ENCODE assay signal across 8 mouse cellular contexts in genomic region chr7:35235308-35235707, GRCm38 (mm10). TPM values are rescaled to one million over a fixed set of nuclear protein-coding genes. Genes with fewer than 3 reads are reported as not detected.
DNase-seq lines count a peak whose midpoint lies in the region; ATAC-seq and TF ChIP-seq lines count a peak whose summit lies in the region.

No protein-coding gene starts in this region.

- no peaks in the 10 kb centered on the region for H3K36me3 ChIP-seq in embryonic facial prominence, embryonic 11.5 days (replicated peaks; ENCODE audit: control insufficient read depth, insufficient read depth, low read depth, low read length)
- no peaks in the 10 kb centered on the region for H3K36me3 ChIP-seq in heart, embryonic 14.5 days (ENCODE audit: control insufficient read depth, insufficient read depth, low read length)
- H3K36me3 ChIP-seq in kidney, postnatal 0 days (ENCODE audit: insufficient read depth, low read length), result no peaks in the 10 kb centered on the region

- 0 out of 2 replicates have a peak overlapping the region, but pooled peaks have one; percentile 14 for H3K9ac ChIP-seq in embryonic facial prominence, embryonic 11.5 days (replicated peaks; ENCODE audit: low read length)
- H3K9ac ChIP-seq in heart, embryonic 14.5 days (ENCODE audit: low read length), result peak overlapping the region; percentile 59
- 0 out of 2 replicates have a peak overlapping the region, but pooled peaks have one; percentile 68 for H3K9ac ChIP-seq in kidney, postnatal 0 days (ENCODE audit: low read depth, low read length)

- H3K9me3 ChIP-seq in embryonic facial prominence, embryonic 11.5 days (replicated peaks; ENCODE audit: control insufficient read depth, low read length), result no peaks in the 10 kb centered on the region
- peaks cover 10% of the 10 kb centered on the region for H3K9me3 ChIP-seq in heart, embryonic 14.5 days (ENCODE audit: control insufficient read depth, low read length)
- no peaks in the 10 kb centered on the region for H3K9me3 ChIP-seq in kidney, postnatal 0 days (replicated peaks; ENCODE audit: low read length)

- WGBS in embryonic facial prominence, embryonic 11.5 days, result 23% methylated on average over 9 of the region's 9 CpGs
- 16% methylated on average over 9 of the region's 9 CpGs for WGBS in heart, embryonic 14.5 days
- WGBS in kidney, postnatal 0 days, result 19% methylated on average over 9 of the region's 9 CpGs

- peak; percentile 58; the same call in 1 of the 2 replicates for ATAC-seq in embryonic facial prominence, embryonic 11.5 days (replicated peaks; ENCODE audit: insufficient number of reproducible peaks, low FRiP score, low TSS enrichment, low read depth)
- ATAC-seq in heart, embryonic 14.5 days (ENCODE audit: insufficient number of reproducible peaks, insufficient read depth, low FRiP score, low read depth), result peak; percentile 40; the same call in 1 of the 2 replicates
- ATAC-seq in kidney, postnatal 0 days (replicated peaks; ENCODE audit: low FRiP score, low read depth), result peak; percentile 76

- TF ChIP-seq CTCF in kidney, postnatal 0 days (IDR thresholded peaks at IDR 0.05; ENCODE audit: low read depth), result no peak

- H3K4me1 ChIP-seq in embryonic facial prominence, embryonic 11.5 days (ENCODE audit: control insufficient read depth, insufficient read depth, low read length), result no peaks in the 10 kb centered on the region
- H3K4me1 ChIP-seq in heart, embryonic 14.5 days (ENCODE audit: control insufficient read depth in 2 of 2, insufficient read depth in 2 of 2, low read length in 2 of 2), result peaks cover 0 to 4% of the 10 kb centered on the region in 2 experiments; a peak in 1 of 4 replicates
- no peaks in the 10 kb centered on the region for H3K4me1 ChIP-seq in kidney, postnatal 0 days (replicated peaks; ENCODE audit: insufficient read depth, low read length)

- peak overlapping the region; percentile 80; the same call in 1 of the 2 replicates for H3K27ac ChIP-seq in embryonic facial prominence, embryonic 11.5 days (replicated peaks; ENCODE audit: low read depth, low read length)
- peak overlapping the region; percentile 42 to 93 for H3K27ac ChIP-seq in heart, embryonic 14.5 days (replicated peaks in 1 of 2; ENCODE audit: control insufficient read depth in 1 of 2, insufficient read depth in 1 of 2, low read depth in 2 of 2, low read length in 2 of 2)
- 0 out of 2 replicates have a peak overlapping the region, but pooled peaks have one; percentile 62 for H3K27ac ChIP-seq in kidney, postnatal 0 days

- DNase-seq in CD4-positive, CD25-positive, alpha-beta regulatory T cell, adult 2 months (ENCODE audit: low read depth, low spot score), result peak; percentile 89
- peak; percentile 62 for DNase-seq in adrenal gland, postnatal 10 days
- peak; percentile 79 for DNase-seq in embryonic facial prominence, embryonic 11.5 days (ENCODE audit: low spot score)
- peak; percentile 81 for DNase-seq in kidney, postnatal 0 days (ENCODE audit: low spot score)
- DNase-seq in liver, result peak; percentile 61
- peak; percentile 86 for DNase-seq in naive thymus-derived CD4-positive, alpha-beta T cell, adult 2 months (ENCODE audit: low read depth)
- DNase-seq in testis, postnatal 14 days (ENCODE audit: low spot score), result peak; percentile 49

- peak overlapping the region; percentile 39 for H3K4me2 ChIP-seq in embryonic facial prominence, embryonic 11.5 days (ENCODE audit: low read depth, low read length)
- H3K4me2 ChIP-seq in heart, embryonic 14.5 days (ENCODE audit: low read length), result peak overlapping the region; percentile 70
- H3K4me2 ChIP-seq in kidney, postnatal 0 days (ENCODE audit: low read length), result peak overlapping the region; percentile 52

- H3K4me3 ChIP-seq in embryonic facial prominence, embryonic 11.5 days (ENCODE audit: low read depth, low read length), result peak overlapping the region; percentile 58
- H3K4me3 ChIP-seq in heart, embryonic 14.5 days (ENCODE audit: control insufficient read depth in 1 of 2, insufficient read depth in 1 of 2, low read depth in 1 of 2, low read length in 2 of 2), result peak overlapping the region; percentile 59 to 68
- peak overlapping the region; percentile 55 for H3K4me3 ChIP-seq in kidney, postnatal 0 days (replicated peaks; ENCODE audit: low read depth, low read length)

- no peaks in the 10 kb centered on the region for H3K27me3 ChIP-seq in embryonic facial prominence, embryonic 11.5 days (ENCODE audit: control insufficient read depth, insufficient read depth, low read length)
- no peaks in the 10 kb centered on the region for H3K27me3 ChIP-seq in heart, embryonic 14.5 days (ENCODE audit: control insufficient read depth, insufficient read depth, low read length)
- no peaks in the 10 kb centered on the region for H3K27me3 ChIP-seq in kidney, postnatal 0 days (ENCODE audit: insufficient read depth, low read length)

RNA-seq across cellular contexts. Expression of gene Lrp3, which starts 20.0 kb away (rescaled TPM):
- 10 to 100 TPM; 15.6 to 17.7 TPM for total RNA-seq in adrenal gland, postnatal 10 days (2021)
- polyA plus RNA-seq in embryonic facial prominence, embryonic 11.5 days (2014; fragmentation: Nextera tagmentation; extraction: Ambion mirVana), result 8.8 and 9.0 TPM in 2 replicates
- 1.2 and 1.3 TPM in 2 replicates for polyA plus RNA-seq in heart, embryonic 14.5 days (2014; fragmentation: Nextera tagmentation; extraction: Ambion mirVana)
- 3.7 and 4.1 TPM in 2 replicates for polyA plus RNA-seq in kidney, postnatal 0 days (2015; fragmentation: Nextera tagmentation; extraction: Ambion mirVana)

RNA-seq across cellular contexts. Expression of gene Slc7a10, which starts 49.1 kb away (rescaled TPM):
- 1 to 10 TPM; 2.0 to 3.8 TPM for total RNA-seq in adrenal gland, postnatal 10 days (2021)
- polyA plus RNA-seq in embryonic facial prominence, embryonic 11.5 days (2014; fragmentation: Nextera tagmentation; extraction: Ambion mirVana), result 0.24 and 0.78 TPM in 2 replicates
- polyA plus RNA-seq in heart, embryonic 14.5 days (2014; fragmentation: Nextera tagmentation; extraction: Ambion mirVana), result 0.62 and 1.8 TPM in 2 replicates
- polyA plus RNA-seq in kidney, postnatal 0 days (2015; fragmentation: Nextera tagmentation; extraction: Ambion mirVana), result 0.26 and 0.28 TPM in 2 replicates

Comparison
In these comparisons a context has a peak if more than half of its experiments do, and no peak if none do; other contexts are left out.
1. Peak in every context shown above with its lines: DNase-seq, ATAC-seq, H3K4me3 ChIP-seq and H3K27ac ChIP-seq.
2. H3K9ac ChIP-seq: peak in every context shown above with its lines; median percentile 68 in kidney, postnatal 0 days; 59 in heart, embryonic 14.5 days; 14 in embryonic facial prominence, embryonic 11.5 days.